Mouse (Mus musculus): Measurements from ENCODE around the gene Ugdh. TPM values are rescaled to one million over a fixed set of nuclear protein-coding genes. Genes with fewer than 3 reads are reported as not detected.
A peak's percentile ranks its signal among the peaks of the same experiment; 100 is the strongest.

Ugdh gene
- polyA plus RNA-seq, 1 experiment from 2014 or later, result 51.1 TPM

- no peak overlapping the region for H3K27ac ChIP-seq
- H3K27me3 ChIP-seq, result no peaks in the 10 kb centered on the region
- H3K9me3 ChIP-seq, result no peaks in the 10 kb centered on the region
- H3K4me3 ChIP-seq, result no peak overlapping the region
- H3K36me3 ChIP-seq, result peaks cover 48% of the 10 kb centered on the region
- 67% methylated on average over 7 of the region's 7 CpGs for WGBS
- ATAC-seq (ENCODE audit: low FRiP score), result no peak
- no peak overlapping the region for H3K9ac ChIP-seq
- H3K4me2 ChIP-seq, result no peak overlapping the region
- H3K4me1 ChIP-seq (replicated peaks), result no peaks in the 10 kb centered on the region
Measured at GRCm38 (mm10) chr5:65457086-65457827, 21.5 kb upstream of the Ugdh start.

DNA sequence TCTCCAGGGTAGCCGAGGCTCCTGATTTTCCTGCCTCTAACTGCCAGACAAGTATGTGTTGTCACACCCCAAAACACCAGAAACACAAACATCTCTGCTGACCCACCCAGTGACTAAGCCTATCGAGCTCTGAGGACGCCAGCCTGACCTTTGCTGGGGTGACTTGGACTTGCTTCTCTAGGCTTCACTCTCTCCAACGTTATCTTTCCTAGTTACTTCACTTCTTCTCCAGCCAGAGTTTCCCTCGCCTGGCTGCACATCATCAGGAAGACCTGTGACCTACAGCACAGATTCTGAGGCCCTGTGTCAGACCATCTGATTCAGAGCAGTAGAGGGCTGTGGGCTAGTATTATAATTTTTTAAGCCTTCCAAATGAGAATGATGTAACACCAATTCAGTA, 19.0 kb upstream of the Ugdh start:
- H3K27me3 ChIP-seq, result no peaks in the 10 kb centered on the region
- H3K9me3 ChIP-seq, result no peaks in the 10 kb centered on the region
- WGBS, result 69% methylated on average over 5 of the region's 5 CpGs
- no peaks in the 10 kb centered on the region for H3K4me1 ChIP-seq (replicated peaks)
- H3K4me2 ChIP-seq, result no peak overlapping the region
- H3K4me3 ChIP-seq, result no peak overlapping the region
- H3K27ac ChIP-seq, result no peak overlapping the region
- H3K9ac ChIP-seq, result no peak overlapping the region
- H3K36me3 ChIP-seq, result peaks cover 48% of the 10 kb centered on the region
- ATAC-seq (ENCODE audit: low FRiP score), result no peak

DNA sequence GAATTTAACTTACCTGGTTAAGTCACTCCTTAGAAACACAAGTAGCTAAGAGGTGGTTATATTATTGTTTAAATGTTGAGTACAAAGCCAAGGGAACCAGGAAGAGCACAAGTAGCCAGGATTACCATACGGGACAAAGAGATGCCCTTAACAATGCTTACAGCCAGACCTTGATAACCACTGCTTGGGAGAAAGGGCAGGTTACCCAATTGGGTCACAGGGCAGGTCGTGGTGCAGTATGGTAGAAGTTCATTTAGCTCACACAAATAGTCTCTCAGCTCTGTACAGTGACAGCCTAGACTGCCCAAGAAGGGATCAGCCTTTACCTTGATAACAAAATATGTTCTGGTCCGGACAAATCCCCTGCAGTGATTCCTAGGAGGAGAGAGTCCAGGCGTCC, 13.2 kb upstream of the Ugdh start:
- H3K27me3 ChIP-seq, result no peaks in the 10 kb centered on the region
- H3K4me1 ChIP-seq (replicated peaks), result no peaks in the 10 kb centered on the region
- peaks cover 42% of the 10 kb centered on the region for H3K36me3 ChIP-seq
- H3K9me3 ChIP-seq, result no peaks in the 10 kb centered on the region
- no peak overlapping the region for H3K27ac ChIP-seq
- no peak overlapping the region for H3K4me3 ChIP-seq
- no peak overlapping the region for H3K4me2 ChIP-seq
- ATAC-seq (ENCODE audit: low FRiP score), result no peak
- H3K9ac ChIP-seq, result no peak overlapping the region
- WGBS, result 84% methylated on average over 4 of the region's 4 CpGs

GRCm38 (mm10) chr5:65447826-65448225, 12.1 kb upstream of the Ugdh start:
- H3K27ac ChIP-seq, result no peak overlapping the region
- ATAC-seq (ENCODE audit: low FRiP score), result no peak
- no peak overlapping the region for H3K9ac ChIP-seq
- H3K4me3 ChIP-seq, result no peak overlapping the region
- no peak overlapping the region for H3K4me2 ChIP-seq
- no peaks in the 10 kb centered on the region for H3K27me3 ChIP-seq
- no peaks in the 10 kb centered on the region for H3K9me3 ChIP-seq
- H3K4me1 ChIP-seq (replicated peaks), result no peaks in the 10 kb centered on the region
- H3K36me3 ChIP-seq, result peaks cover 36% of the 10 kb centered on the region
- WGBS, result 79% methylated on average over 2 of the region's 2 CpGs

DNA sequence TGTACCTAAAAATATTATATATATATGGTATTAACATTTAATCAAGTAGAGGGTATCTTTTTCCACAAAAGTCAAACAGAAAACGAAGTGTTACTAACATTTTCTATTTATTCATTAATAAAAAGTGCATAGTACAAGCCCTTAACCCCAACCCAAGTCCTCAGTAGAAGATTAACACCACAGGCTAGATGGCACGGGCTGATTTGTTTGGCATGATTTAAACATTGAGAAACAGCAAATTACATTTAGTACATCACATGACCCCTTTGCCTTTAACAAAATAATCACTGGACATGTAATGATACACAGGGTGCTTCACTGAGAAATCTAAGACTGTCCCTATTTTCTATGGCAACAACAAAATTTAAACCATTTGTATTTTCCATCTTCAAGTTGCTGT, 11.0 kb upstream of the Ugdh start:
- no peaks in the 10 kb centered on the region for H3K27me3 ChIP-seq
- no peaks in the 10 kb centered on the region for H3K4me1 ChIP-seq (replicated peaks)
- ATAC-seq (ENCODE audit: low FRiP score), result no peak

GRCm38 (mm10) chr5:65444981-65445380, 9.2 kb upstream of the Ugdh start:
- Histone ChIP-seq H3K36me3 (peaks cover 21% of the 10 kb centered on the region), H3K9ac (no peak overlapping the region), H3K27ac (no peak overlapping the region), H3K4me2 (no peak overlapping the region), H3K4me3 (no peak overlapping the region), H3K4me1 (replicated peaks) (no peaks in the 10 kb centered on the region), H3K27me3 (no peaks in the 10 kb centered on the region), H3K9me3 (no peaks in the 10 kb centered on the region)
- no peak for ATAC-seq (ENCODE audit: low FRiP score)
- 68% methylated on average over 3 of the region's 6 CpGs for WGBS

More for the DNA sequence above, 11.0 kb upstream of the Ugdh start:
- Histone ChIP-seq H3K9me3 (no peaks in the 10 kb centered on the region), H3K9ac (no peak overlapping the region), H3K27ac (no peak overlapping the region), H3K4me3 (no peak overlapping the region), H3K36me3 (peaks cover 30% of the 10 kb centered on the region), H3K4me2 (no peak overlapping the region)
- 88% methylated on average over 2 of the region's 2 CpGs for WGBS

DNA sequence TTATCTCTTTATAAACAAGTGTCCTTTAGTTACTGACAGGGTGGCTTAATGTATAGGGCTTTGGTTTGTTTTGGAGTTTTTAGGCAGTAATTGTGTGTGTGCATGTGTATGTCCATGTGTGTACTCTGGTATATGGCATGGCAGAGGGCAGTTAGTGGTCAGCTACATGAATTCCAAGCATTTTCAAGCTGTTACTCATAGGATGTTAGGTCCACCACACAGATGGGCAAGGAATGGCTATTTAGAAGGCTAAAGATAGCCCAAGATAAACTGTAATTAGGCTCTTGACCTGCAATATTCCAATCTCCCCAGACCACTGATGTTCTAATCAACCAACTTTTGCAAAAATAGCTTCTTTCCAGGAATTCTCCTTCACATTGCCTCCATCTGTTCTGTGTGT, 2.3 kb upstream of the Ugdh start:
- Histone ChIP-seq H3K36me3 (no peaks in the 10 kb centered on the region), H3K4me2 (no peak overlapping the region), H3K4me1 (replicated peaks) (peaks cover 20% of the 10 kb centered on the region), H3K4me3 (no peak overlapping the region), H3K27me3 (no peaks in the 10 kb centered on the region), H3K27ac (no peak overlapping the region), H3K9me3 (no peaks in the 10 kb centered on the region), H3K9ac (no peak overlapping the region)
- no peak for ATAC-seq (ENCODE audit: low FRiP score)

- ATAC-seq (ENCODE audit: low FRiP score), result no peak; the same call in 1 of the 2 replicates
- Histone ChIP-seq H3K9ac (peak overlapping the region; percentile 85), H3K36me3 (peaks cover 2% of the 10 kb centered on the region; the same call in 1 of the 2 replicates), H3K4me1 (replicated peaks) (peaks cover 40% of the 10 kb centered on the region), H3K4me3 (peak overlapping the region; percentile 65), H3K4me2 (peak overlapping the region; percentile 85), H3K27me3 (no peaks in the 10 kb centered on the region), H3K27ac (peak overlapping the region; percentile 87), H3K9me3 (no peaks in the 10 kb centered on the region)
- WGBS, result 0% methylated on average over 44 of the region's 47 CpGs
Measured at GRCm38 (mm10) chr5:65435363-65435805, 365 bp downstream of the Ugdh start.

GRCm38 (mm10) chr5:65434471-65435362, 1.0 kb downstream of the Ugdh start:
- Histone ChIP-seq H3K27me3 (no peaks in the 10 kb centered on the region), H3K9ac (peak overlapping the region; percentile 85), H3K27ac (peak overlapping the region; percentile 87), H3K4me3 (peak overlapping the region; percentile 65), H3K9me3 (no peaks in the 10 kb centered on the region), H3K36me3 (peaks cover 5% of the 10 kb centered on the region; the same call in 1 of the 2 replicates), H3K4me2 (peak overlapping the region; percentile 85), H3K4me1 (replicated peaks) (peaks cover 40% of the 10 kb centered on the region)
- WGBS, result 4% methylated on average over 15 of the region's 15 CpGs
- peak; percentile 22; the same call in 1 of the 2 replicates for ATAC-seq (ENCODE audit: low FRiP score)

GRCm38 (mm10) chr5:65429441-65429840, 6.3 kb downstream of the Ugdh start:
- WGBS, result 90% methylated on average over 5 of the region's 5 CpGs
- ATAC-seq (ENCODE audit: low FRiP score), result no peak
- no peak overlapping the region for H3K9ac ChIP-seq
- peaks cover 39% of the 10 kb centered on the region for H3K4me1 ChIP-seq (replicated peaks)
- no peaks in the 10 kb centered on the region for H3K27me3 ChIP-seq
- H3K9me3 ChIP-seq, result no peaks in the 10 kb centered on the region
- peaks cover 32% of the 10 kb centered on the region for H3K36me3 ChIP-seq
- no peak overlapping the region for H3K4me3 ChIP-seq
- no peak overlapping the region for H3K4me2 ChIP-seq
- H3K27ac ChIP-seq, result no peak overlapping the region

GRCm38 (mm10) chr5:65428321-65428720, 7.4 kb downstream of the Ugdh start:
- no peak overlapping the region for H3K4me2 ChIP-seq
- H3K27ac ChIP-seq, result no peak overlapping the region
- H3K27me3 ChIP-seq, result no peaks in the 10 kb centered on the region
- H3K36me3 ChIP-seq, result peaks cover 43% of the 10 kb centered on the region
- H3K9me3 ChIP-seq, result no peaks in the 10 kb centered on the region
- no peak overlapping the region for H3K9ac ChIP-seq
- ATAC-seq (ENCODE audit: low FRiP score), result no peak
- WGBS, result 44% methylated on average over 4 of the region's 4 CpGs
- no peak overlapping the region for H3K4me3 ChIP-seq
- peaks cover 29% of the 10 kb centered on the region for H3K4me1 ChIP-seq (replicated peaks)

- Histone ChIP-seq H3K4me3 (no peak overlapping the region), H3K9ac (no peak overlapping the region), H3K27ac (no peak overlapping the region), H3K4me1 (replicated peaks) (peaks cover 5% of the 10 kb centered on the region; the same call in 1 of the 2 replicates), H3K27me3 (no peaks in the 10 kb centered on the region), H3K9me3 (no peaks in the 10 kb centered on the region), H3K4me2 (no peak overlapping the region), H3K36me3 (peaks cover 68% of the 10 kb centered on the region)
- whole genome bisulfite sequencing, result 94% methylated on average over 5 of the region's 5 CpGs
- ATAC-seq (ENCODE audit: low FRiP score), result no peak
Measured at GRCm38 (mm10) chr5:65425251-65425650, 10.5 kb downstream of the Ugdh start.

All from hindbrain, embryonic 13.5 days (tissue).